Mouse (Mus musculus): ENCODE data around the gene Pgm1. TPM values are rescaled to one million over a fixed set of nuclear protein-coding genes. Genes with fewer than 3 reads are reported as not detected.

The Pgm1 gene
- total and polyA plus RNA-seq, 2 experiments from 2014 or later = 106 to 112 TPM

DNA sequence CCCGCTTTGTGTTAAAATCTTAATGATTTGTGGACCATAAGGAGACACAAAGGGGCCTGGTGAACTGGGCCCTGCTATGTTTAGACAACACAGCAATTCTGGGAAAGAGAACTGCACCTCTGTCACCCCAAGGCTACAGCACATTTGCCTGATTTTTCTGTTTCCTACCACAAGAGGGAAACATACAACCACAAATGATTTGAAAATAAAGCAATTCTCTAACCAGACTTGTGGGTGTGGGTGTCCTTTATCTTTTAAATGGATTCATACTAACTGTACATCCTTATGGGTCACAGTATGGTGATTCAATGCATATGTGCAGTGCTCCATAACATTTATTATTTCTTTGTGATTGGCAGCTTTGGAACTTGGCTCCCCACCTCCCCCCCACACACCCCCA is 18.0 kb downstream of the Pgm1 start:
- no peaks in the 10 kb centered on the region for H3K27me3 ChIP-seq (ENCODE audit: insufficient read depth, low read length)
- no peaks in the 10 kb centered on the region for H3K9me3 ChIP-seq (ENCODE audit: low read length)
- DNase-seq (ENCODE audit: low spot score) = peak; percentile 57
- H3K4me2 ChIP-seq (ENCODE audit: low read depth, low read length, poor library complexity, severe bottlenecking) = no peak overlapping the region
- H3K9ac ChIP-seq (replicated peaks; ENCODE audit: low read length, poor library complexity, severe bottlenecking) = no peak overlapping the region
- no peaks in the 10 kb centered on the region for H3K4me1 ChIP-seq (ENCODE audit: insufficient read depth, low read length)
- WGBS = 84% methylated on average over 1 of the region's 1 CpGs
- ATAC-seq (ENCODE audit: low FRiP score) = peak; percentile 53; the same call in 1 of the 2 replicates
- no peak overlapping the region for H3K4me3 ChIP-seq (ENCODE audit: low read depth, low read length)
- peak; percentile 79 for TF ChIP-seq CTCF (IDR thresholded peaks at IDR 0.05)
- H3K27ac ChIP-seq (ENCODE audit: low read depth, low read length) = no peak overlapping the region
- H3K36me3 ChIP-seq (ENCODE audit: insufficient read depth, low read length) = no peaks in the 10 kb centered on the region

GRCm38 (mm10) chr4:99947896-99948295 is 18.7 kb downstream of the Pgm1 start:
- no peak overlapping the region for H3K9ac ChIP-seq (replicated peaks; ENCODE audit: low read length, poor library complexity, severe bottlenecking)
- H3K27me3 ChIP-seq (ENCODE audit: insufficient read depth, low read length) = no peaks in the 10 kb centered on the region
- DNase-seq (ENCODE audit: low spot score) (no peak), ATAC-seq (ENCODE audit: low FRiP score) (no peak)
- no peak overlapping the region for H3K4me2 ChIP-seq (ENCODE audit: low read depth, low read length, poor library complexity, severe bottlenecking)
- TF ChIP-seq CTCF (IDR thresholded peaks at IDR 0.05) = no peak
- WGBS = 100% methylated on average over 1 of the region's 1 CpGs
- no peaks in the 10 kb centered on the region for H3K9me3 ChIP-seq (ENCODE audit: low read length)
- no peaks in the 10 kb centered on the region for H3K4me1 ChIP-seq (ENCODE audit: insufficient read depth, low read length)
- no peak overlapping the region for H3K4me3 ChIP-seq (ENCODE audit: low read depth, low read length)
- H3K36me3 ChIP-seq (ENCODE audit: insufficient read depth, low read length) = no peaks in the 10 kb centered on the region
- no peak overlapping the region for H3K27ac ChIP-seq (ENCODE audit: low read depth, low read length)

DNA sequence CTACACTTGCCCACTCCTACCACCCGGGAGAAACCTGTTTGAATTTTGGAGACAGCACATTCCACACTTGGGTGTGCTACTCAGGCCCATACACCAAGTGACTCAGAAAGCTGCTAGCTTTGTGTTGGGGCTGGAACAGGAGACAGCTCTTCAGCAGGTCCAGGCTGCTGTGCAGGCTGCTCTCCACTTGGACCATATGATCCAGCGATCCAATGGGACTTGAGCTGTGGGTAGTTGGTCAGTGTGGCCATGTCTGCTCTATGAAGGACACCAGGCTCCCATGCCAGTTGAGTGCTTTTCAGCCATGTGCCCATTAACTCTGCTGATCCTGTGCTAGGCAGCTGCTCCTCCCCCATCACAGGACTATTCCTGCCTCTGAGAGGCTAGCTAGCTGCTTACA is 24.7 kb downstream of the Pgm1 start:
- no peaks in the 10 kb centered on the region for H3K36me3 ChIP-seq (ENCODE audit: insufficient read depth, low read length)
- no peaks in the 10 kb centered on the region for H3K9me3 ChIP-seq (ENCODE audit: low read length)
- ATAC-seq (ENCODE audit: low FRiP score) = no peak
- H3K9ac ChIP-seq (replicated peaks; ENCODE audit: low read length, poor library complexity, severe bottlenecking) = no peak overlapping the region
- no peak overlapping the region for H3K27ac ChIP-seq (ENCODE audit: low read depth, low read length)
- no peaks in the 10 kb centered on the region for H3K27me3 ChIP-seq (ENCODE audit: insufficient read depth, low read length)
- no peak for TF ChIP-seq CTCF (IDR thresholded peaks at IDR 0.05)
- 0 out of 2 replicates have a peak, but pooled peaks cover 12% of the 10 kb centered on the region for H3K4me1 ChIP-seq (ENCODE audit: insufficient read depth, low read length)
- H3K4me3 ChIP-seq (ENCODE audit: low read depth, low read length) = no peak overlapping the region
- WGBS = 93% methylated on average over 2 of the region's 2 CpGs
- no peak for DNase-seq (ENCODE audit: low spot score)
- H3K4me2 ChIP-seq (ENCODE audit: low read depth, low read length, poor library complexity, severe bottlenecking) = no peak overlapping the region

- no peak overlapping the region for H3K27ac ChIP-seq (ENCODE audit: low read depth, low read length)
- WGBS = 88% methylated on average over 10 of the region's 10 CpGs
- no peaks in the 10 kb centered on the region for H3K36me3 ChIP-seq (ENCODE audit: insufficient read depth, low read length)
- H3K4me1 ChIP-seq (ENCODE audit: insufficient read depth, low read length) = 0 out of 2 replicates have a peak, but pooled peaks cover 12% of the 10 kb centered on the region
- H3K9me3 ChIP-seq (ENCODE audit: low read length) = no peaks in the 10 kb centered on the region
- no peak overlapping the region for H3K4me2 ChIP-seq (ENCODE audit: low read depth, low read length, poor library complexity, severe bottlenecking)
- no peak for ATAC-seq (ENCODE audit: low FRiP score)
- TF ChIP-seq CTCF (IDR thresholded peaks at IDR 0.05) = no peak
- no peaks in the 10 kb centered on the region for H3K27me3 ChIP-seq (ENCODE audit: insufficient read depth, low read length)
- H3K9ac ChIP-seq (replicated peaks; ENCODE audit: low read length, poor library complexity, severe bottlenecking) = no peak overlapping the region
- DNase-seq (ENCODE audit: low spot score) = no peak
- no peak overlapping the region for H3K4me3 ChIP-seq (ENCODE audit: low read depth, low read length)
Observed at GRCm38 (mm10) chr4:99955396-99955795, 26.2 kb downstream of the Pgm1 start.

GRCm38 (mm10) chr4:99957186-99957585 is 28.0 kb downstream of the Pgm1 start:
- TF ChIP-seq CTCF (IDR thresholded peaks at IDR 0.05) = no peak
- WGBS = 66% methylated on average over 4 of the region's 4 CpGs

GRCm38 (mm10) chr4:99958084-99958815 is 29.0 kb downstream of the Pgm1 start:
- TF ChIP-seq CTCF (IDR thresholded peaks at IDR 0.05) = no peak
- WGBS = 68% methylated on average over 7 of the region's 7 CpGs

More at GRCm38 (mm10) chr4:99957186-99957585, 28.0 kb downstream of the Pgm1 start:
- Histone ChIP-seq H3K27ac (ENCODE audit: low read depth, low read length) (no peak overlapping the region), H3K9ac (replicated peaks; ENCODE audit: low read length, poor library complexity, severe bottlenecking) (no peak overlapping the region), H3K4me1 (ENCODE audit: insufficient read depth, low read length) (0 out of 2 replicates have a peak, but pooled peaks cover 12% of the 10 kb centered on the region), H3K4me2 (ENCODE audit: low read depth, low read length, poor library complexity, severe bottlenecking) (no peak overlapping the region), H3K4me3 (ENCODE audit: low read depth, low read length) (no peak overlapping the region), H3K36me3 (ENCODE audit: insufficient read depth, low read length) (no peaks in the 10 kb centered on the region), H3K27me3 (ENCODE audit: insufficient read depth, low read length) (no peaks in the 10 kb centered on the region), H3K9me3 (ENCODE audit: low read length) (no peaks in the 10 kb centered on the region)
- DNase-seq (ENCODE audit: low spot score) = no peak
- ATAC-seq (ENCODE audit: low FRiP score) = no peak

More at GRCm38 (mm10) chr4:99958084-99958815, 29.0 kb downstream of the Pgm1 start:
- no peak for DNase-seq (ENCODE audit: low spot score)
- Histone ChIP-seq H3K4me2 (ENCODE audit: low read depth, low read length, poor library complexity, severe bottlenecking) (no peak overlapping the region), H3K36me3 (ENCODE audit: insufficient read depth, low read length) (no peaks in the 10 kb centered on the region), H3K27me3 (ENCODE audit: insufficient read depth, low read length) (no peaks in the 10 kb centered on the region), H3K4me1 (ENCODE audit: insufficient read depth, low read length) (0 out of 2 replicates have a peak, but pooled peaks cover 12% of the 10 kb centered on the region), H3K27ac (ENCODE audit: low read depth, low read length) (no peak overlapping the region), H3K4me3 (ENCODE audit: low read depth, low read length) (no peak overlapping the region), H3K9me3 (ENCODE audit: low read length) (no peaks in the 10 kb centered on the region), H3K9ac (replicated peaks; ENCODE audit: low read length, poor library complexity, severe bottlenecking) (no peak overlapping the region)
- ATAC-seq (ENCODE audit: low FRiP score) = no peak

Data from midbrain, postnatal 0 days (tissue).